Mouse (Mus musculus) layer of hippocampus, adult 6 months (tissue): ENCODE data around the gene Anp32e. TPM values are rescaled to one million over a fixed set of nuclear protein-coding genes. Genes with fewer than 3 reads are reported as not detected.

ENCODE experiments used
- long read RNA-seq, 2 experiments: library from polyadenylated mRNA; unstranded; transcript quantifications; one replicate each; pipeline ENCODE4 v2.0.0; 2019 to 2020
- polyA plus RNA-seq: library from polyadenylated mRNA; unstranded; fragments of <200 nt; fragmentation: Nextera tagmentation; gene quantifications from 2 replicates; pipeline ENCODE4 v1.2.3, GENCODE M21; 2021

Gene Anp32e
- polyA plus RNA-seq = 7.9 and 11.3 TPM in 2 replicates
- long read RNA-seq, experiment 1, partial matches to known transcripts = 3 of 26 reads
- long read RNA-seq, experiment 1, other reads (novel, unspliced or antisense) = 19 of 26 reads
- long read RNA-seq, experiment 2, transcript Anp32e-202 (7 exons, 3,274 nt) = major isoform, 106 of 134 reads
- long read RNA-seq, experiment 2, transcript Anp32e-201 (7 exons, 1,381 nt) = minor isoform, 7 of 134 reads
- long read RNA-seq, experiment 2, partial matches to known transcripts = 17 of 134 reads
- long read RNA-seq, experiment 2, other reads (novel, unspliced or antisense) = 4 of 134 reads

DNA sequence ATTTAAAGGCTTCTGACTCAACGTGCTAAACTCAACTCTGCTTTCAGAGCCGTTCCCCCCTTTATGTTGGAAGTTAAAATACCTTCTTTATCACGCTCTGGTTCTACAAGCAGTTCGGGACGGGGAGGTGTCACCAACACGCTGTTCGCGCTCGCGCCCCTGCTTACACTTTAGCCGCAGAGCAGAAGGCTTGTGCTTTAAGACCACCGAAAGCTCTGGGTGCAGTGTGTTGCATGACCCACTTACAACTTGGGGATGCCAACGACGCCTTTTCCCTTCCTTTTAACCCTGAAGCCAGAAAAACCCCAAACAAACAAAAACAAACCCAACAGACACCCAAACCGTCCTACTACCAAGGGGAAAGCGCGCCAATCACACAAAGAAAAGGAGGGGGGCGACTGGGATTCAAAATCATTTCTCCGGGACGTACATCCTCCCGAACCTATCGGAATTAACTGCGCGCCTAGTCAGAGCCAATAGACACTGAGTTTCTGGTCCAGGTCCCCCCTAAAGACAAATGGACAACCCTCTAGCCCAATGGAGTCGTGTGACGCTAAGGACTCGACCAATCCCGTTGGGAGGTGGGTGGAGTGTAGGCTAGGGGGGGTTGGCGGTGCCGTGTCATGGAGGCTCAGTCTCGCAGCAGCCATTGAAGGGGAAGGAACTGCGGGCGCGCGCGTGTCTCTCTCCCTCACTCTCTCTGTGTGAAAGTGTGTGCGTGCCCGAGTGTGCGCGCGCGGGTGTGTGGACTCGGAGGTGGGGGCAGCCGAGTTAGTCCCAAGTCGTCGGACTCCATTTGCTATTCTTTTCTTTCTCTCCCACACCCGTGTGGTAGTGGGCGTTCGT is at the start of gene Anp32e:
TSS of gene Anp32e (plus strand) at position 589 of the 846 bp plus-strand sequence.

DNA sequence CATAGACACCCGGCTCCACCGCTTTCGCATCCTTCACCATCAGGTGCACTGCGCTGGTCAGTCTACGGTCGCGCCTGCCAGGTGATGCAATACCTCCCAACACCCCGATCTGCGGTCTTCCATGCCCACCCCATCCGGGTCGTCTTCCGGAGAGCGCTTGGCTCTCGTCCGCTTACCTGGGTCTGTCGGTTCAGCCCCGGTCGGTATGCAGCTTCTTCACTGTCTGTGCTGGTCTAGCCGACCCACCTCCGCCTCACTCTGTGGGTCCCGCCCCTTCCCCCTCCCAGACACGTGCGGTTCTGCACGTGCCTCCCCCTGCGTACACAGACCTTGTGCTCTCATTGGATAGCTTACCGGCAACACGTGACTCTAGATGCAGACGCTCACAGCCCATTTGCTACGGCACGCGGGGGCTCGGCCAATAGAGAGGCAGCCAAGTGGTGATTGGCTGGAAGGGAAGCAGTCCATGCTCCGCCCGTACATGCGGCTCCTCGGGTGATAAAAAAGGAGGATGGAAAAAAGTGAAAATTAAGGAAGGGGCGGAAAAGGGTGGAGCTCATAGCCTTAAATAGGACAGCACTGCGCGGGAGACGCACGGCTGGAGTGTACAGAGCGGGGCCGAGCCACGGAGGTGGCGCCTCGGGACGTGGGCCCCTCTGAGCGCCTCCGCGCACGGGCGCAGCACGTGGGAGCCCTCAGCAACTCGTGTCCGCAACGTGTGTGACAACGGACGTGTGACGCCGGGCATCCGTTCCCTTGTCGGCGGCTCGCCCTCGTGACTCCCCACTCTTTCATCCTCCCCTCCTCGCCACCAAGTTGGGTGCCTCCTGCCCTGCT is 46.8 kb upstream of the Anp32e start, which contains the start of gene Ciart:
TSS of gene Ciart (minus strand) at position 273 of the 837 bp plus-strand sequence.

DNA sequence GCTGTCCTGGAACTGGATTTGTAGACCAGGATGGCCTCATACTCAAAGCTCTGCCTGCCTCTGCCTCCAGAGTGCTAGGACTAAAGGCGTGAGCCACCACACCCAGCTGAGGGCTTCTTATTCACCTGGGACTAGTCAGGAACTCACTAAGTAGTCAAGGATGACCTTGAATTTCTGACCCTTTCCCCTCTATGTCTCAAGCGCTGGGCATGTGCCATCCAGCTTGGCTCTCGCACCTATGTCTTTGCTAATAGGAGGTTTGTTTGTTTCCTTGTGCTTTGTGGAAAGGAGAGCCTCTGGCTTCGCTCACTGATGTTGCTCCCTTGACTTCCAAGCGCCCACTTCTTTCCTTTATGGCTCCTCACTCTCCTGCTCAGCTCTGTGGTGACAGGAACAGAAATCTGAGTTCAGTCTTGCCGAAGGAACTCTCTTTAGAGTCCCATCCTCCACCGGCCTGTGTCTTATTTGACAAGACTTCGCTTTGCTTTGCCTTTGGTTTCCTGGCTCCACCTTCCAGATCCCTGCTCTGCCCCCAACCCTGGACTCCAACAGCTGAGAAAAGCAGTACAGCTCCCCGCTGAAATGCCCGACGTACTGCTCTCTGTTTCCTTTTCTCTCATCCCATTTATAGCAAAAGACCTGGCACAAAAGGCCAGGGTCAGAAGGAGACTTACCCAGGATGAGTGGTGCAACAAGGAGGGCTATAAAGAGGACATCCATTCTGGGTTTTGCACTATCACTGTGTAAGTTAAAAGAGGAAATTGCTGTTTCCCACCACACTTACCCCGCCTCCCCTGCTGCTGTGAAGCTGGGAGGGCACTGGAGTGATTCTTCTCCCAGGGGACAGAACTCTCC is 37.6 kb upstream of the Anp32e start, which contains the start of gene BC028528:
TSS of gene BC028528 (minus strand) at position 795 of the 855 bp plus-strand sequence.

GRCm38 (mm10) chr3:95893606-95894316 is 35.3 kb upstream of the Anp32e start, which contains the start of gene Aph1a:
Aph1a (plus strand) TSS chr3:95893969.

GRCm38 (mm10) chr3:95904568-95904967 is 24.5 kb upstream of the Anp32e start, which contains the start of gene Car14:
Car14 (minus strand) TSS chr3:95904691.

GRCm38 (mm10) chr3:95995802-95996428 is 66.9 kb downstream of the Anp32e start, which contains the start of gene Plekho1:
Plekho1 (minus strand) TSS chr3:95996001.

Other genes starting within 250 kb of the Anp32e start
- 3.1 and 3.9 TPM in 2 replicates for gene Adamtsl4, start 241.3 kb upstream of the Anp32e start, polyA plus RNA-seq
- gene Ecm1, start 189.7 kb upstream of the Anp32e start, polyA plus RNA-seq = 3.8 and 5.6 TPM in 2 replicates
- gene Tars2, start 169.0 kb upstream of the Anp32e start, polyA plus RNA-seq = 26.4 and 29.2 TPM in 2 replicates
- gene Rprd2, start 110.4 kb upstream of the Anp32e start, polyA plus RNA-seq = 37.2 and 41.5 TPM in 2 replicates
- gene Prpf3, start 73.4 kb upstream of the Anp32e start, polyA plus RNA-seq = 6.9 and 7.0 TPM in 2 replicates
- 669 and 698 TPM in 2 replicates for gene Mrps21, start 57.7 kb upstream of the Anp32e start, polyA plus RNA-seq
- gene Ciart, start 47.0 kb upstream of the Anp32e start, polyA plus RNA-seq = 10.2 and 13.2 TPM in 2 replicates
- 7.1 and 11.0 TPM in 2 replicates for gene BC028528, start 37.2 kb upstream of the Anp32e start, polyA plus RNA-seq
- 35.5 and 57.8 TPM in 2 replicates for gene Aph1a, start 35.3 kb upstream of the Anp32e start, polyA plus RNA-seq
- 13.2 and 37.6 TPM in 2 replicates for gene Car14, start 24.6 kb upstream of the Anp32e start, polyA plus RNA-seq
- 10.1 and 15.2 TPM in 2 replicates for gene Plekho1, start 66.8 kb downstream of the Anp32e start, polyA plus RNA-seq
- 20.4 and 23.1 TPM in 2 replicates for gene Vps45, start 129.2 kb downstream of the Anp32e start, polyA plus RNA-seq
- gene Otud7b, start 175.3 kb downstream of the Anp32e start, polyA plus RNA-seq = 7.7 and 8.0 TPM in 2 replicates
- gene Mtmr11, start 232.8 kb downstream of the Anp32e start, polyA plus RNA-seq = 2.4 and 3.0 TPM in 2 replicates
- 26.4 and 34.0 TPM in 2 replicates for gene Sf3b4, start 243.1 kb downstream of the Anp32e start, polyA plus RNA-seq